Mouse (Mus musculus) kidney, embryonic 16.5 days (tissue): ENCODE measurements around the gene Ffar1. TPM values are rescaled to one million over a fixed set of nuclear protein-coding genes. Genes with fewer than 3 reads are reported as not detected.

Source experiments
- ATAC-seq: fragments of 200-750 bp; cut with Nextera tagmentation; 2 replicates; pipeline ENCODE4 v1.8.0; 2017; ENCODE audit warnings: moderate TSS enrichment; ENCODE audit not compliant: low FRiP score, low TSS enrichment
- H3K27ac ChIP-seq: fragments of 300-500 bp; sonication (generic); 2 replicates; pipeline ENCODE4 v1.5.1; 2014; ENCODE audit warnings: low read length
- H3K27me3 ChIP-seq: fragments of 300-500 bp; sonication (generic); 2 replicates; pipeline ENCODE4 v1.6.1; 2014; ENCODE audit warnings: low read length, control low read depth, mixed read lengths; ENCODE audit not compliant: insufficient read depth
- H3K36me3 ChIP-seq: fragments of 300-500 bp; sonication (generic); 2 replicates; pipeline ENCODE4 v1.6.1; 2014; ENCODE audit warnings: low read length, control low read depth, mixed read lengths; ENCODE audit not compliant: insufficient read depth
- H3K4me1 ChIP-seq: fragments of 300-500 bp; sonication (generic); 2 replicates; pipeline ENCODE4 v1.6.1; 2014; ENCODE audit warnings: low read length, control low read depth, mixed read lengths; ENCODE audit not compliant: insufficient read depth
- H3K4me2 ChIP-seq: fragments of 300-500 bp; sonication (generic); replicated peaks from 2 replicates; pipeline ENCODE4 v1.6.1; 2014; ENCODE audit warnings: low read depth, low read length
- H3K4me3 ChIP-seq: fragments of 300-500 bp; sonication (generic); 2 replicates; pipeline ENCODE4 v1.5.1; 2014; ENCODE audit warnings: mild to moderate bottlenecking, low read length
- H3K9ac ChIP-seq: fragments of 300-500 bp; sonication (generic); replicated peaks from 2 replicates; pipeline ENCODE4 v1.6.1; 2014; ENCODE audit warnings: low read length
- H3K9me3 ChIP-seq: fragments of 300-500 bp; sonication (generic); 2 replicates; pipeline ENCODE4 v1.6.1; 2016; ENCODE audit warnings: low read length, control low read depth
- WGBS: fragments of 180-500 bp; shearing (Covaris S2); extraction: QIAGEN DNeasy Blood & Tissue Kit; methylation state at CpG from one replicate; pipeline ENCODE4 v1.1.7; 2014; 5-methylcytosine and 5-hydroxymethylcytosine counted together
- polyA plus RNA-seq: library from polyadenylated mRNA; unstranded; fragments of >200 nt; fragmentation: Nextera tagmentation; extraction: Ambion mirVana; gene quantifications from 2 replicates; pipeline ENCODE4 v1.2.1, GENCODE M21; 2015

The Ffar1 gene
- not detected in 2 replicates for polyA plus RNA-seq

GRCm38 (mm10) chr7:30861464-30861863 lies at the start of gene Ffar1:
Ffar1 (minus strand) TSS chr7:30861564.
- no peak for ATAC-seq
- no peaks in the 10 kb centered on the region for H3K9me3 ChIP-seq
- H3K27me3 ChIP-seq, result no peaks in the 10 kb centered on the region
- WGBS, result 85% methylated on average over 12 of the region's 12 CpGs
- no peaks in the 10 kb centered on the region for H3K36me3 ChIP-seq
- no peak within 1 kb of the TSS for H3K9ac ChIP-seq
- no peak within 1 kb of the TSS for H3K4me3 ChIP-seq
- no peak within 1 kb of the TSS for H3K4me2 ChIP-seq
- H3K4me1 ChIP-seq, result peaks cover 10% of the 10 kb centered on the region; the same call in 1 of the 2 replicates
- no peak within 1 kb of the TSS for H3K27ac ChIP-seq

GRCm38 (mm10) chr7:30909773-30910172 lies 48.4 kb upstream of the Ffar1 start:
- 83% methylated on average over 6 of the region's 6 CpGs for WGBS
- Histone ChIP-seq H3K9me3 (no peaks in the 10 kb centered on the region), H3K4me1 (peaks cover 6% of the 10 kb centered on the region), H3K36me3 (no peaks in the 10 kb centered on the region), H3K9ac (no peak overlapping the region), H3K27me3 (0 out of 2 replicates have a peak, but pooled peaks cover 2% of the 10 kb centered on the region), H3K4me3 (no peak overlapping the region), H3K27ac (no peak overlapping the region), H3K4me2 (no peak overlapping the region)
- ATAC-seq, result no peak

GRCm38 (mm10) chr7:30908992-30909431 lies 47.6 kb upstream of the Ffar1 start:
- Histone ChIP-seq H3K4me2 (peak overlapping the region; percentile 62), H3K9me3 (no peaks in the 10 kb centered on the region), H3K4me3 (peak overlapping the region; percentile 39), H3K27me3 (0 out of 2 replicates have a peak, but pooled peaks cover 2% of the 10 kb centered on the region), H3K4me1 (peaks cover 6% of the 10 kb centered on the region), H3K9ac (no peak overlapping the region), H3K36me3 (no peaks in the 10 kb centered on the region), H3K27ac (no peak overlapping the region)
- no peak; the same call in none of the 2 replicates for ATAC-seq
- 17% methylated on average over 16 of the region's 17 CpGs for WGBS

- Histone ChIP-seq H3K4me3 (peak overlapping the region; percentile 39), H3K27ac (no peak overlapping the region), H3K36me3 (no peaks in the 10 kb centered on the region), H3K4me1 (peaks cover 6% of the 10 kb centered on the region), H3K27me3 (0 out of 2 replicates have a peak, but pooled peaks cover 2% of the 10 kb centered on the region), H3K9ac (no peak overlapping the region; the same call in 1 of the 2 replicates), H3K4me2 (peak overlapping the region; percentile 62), H3K9me3 (no peaks in the 10 kb centered on the region)
- 1% methylated on average over 25 of the region's 26 CpGs for WGBS
- peak; percentile 81 for ATAC-seq
These were observed 47.1 kb upstream of the Ffar1 start for GRCm38 (mm10) chr7:30908277-30908991.

- 48% methylated on average over 4 of the region's 4 CpGs for WGBS
These were observed 42.7 kb upstream of the Ffar1 start for GRCm38 (mm10) chr7:30904042-30904441.

GRCm38 (mm10) chr7:30895217-30895616 lies 33.9 kb upstream of the Ffar1 start:
- no peak for ATAC-seq
- 81% methylated on average over 3 of the region's 3 CpGs for WGBS
- H3K27ac ChIP-seq, result no peak overlapping the region

More at GRCm38 (mm10) chr7:30904042-30904441, 42.7 kb upstream of the Ffar1 start:
- no peak overlapping the region for H3K9ac ChIP-seq
- no peak overlapping the region for H3K27ac ChIP-seq
- H3K4me1 ChIP-seq, result peaks cover 11% of the 10 kb centered on the region
- no peak overlapping the region for H3K4me2 ChIP-seq
- H3K9me3 ChIP-seq, result no peaks in the 10 kb centered on the region
- no peaks in the 10 kb centered on the region for H3K36me3 ChIP-seq
- no peak overlapping the region for H3K4me3 ChIP-seq
- H3K27me3 ChIP-seq, result 0 out of 2 replicates have a peak, but pooled peaks cover 2% of the 10 kb centered on the region
- no peak for ATAC-seq

GRCm38 (mm10) chr7:30892515-30892914 lies 31.2 kb upstream of the Ffar1 start:
- Histone ChIP-seq H3K9me3 (no peaks in the 10 kb centered on the region), H3K4me1 (peaks cover 5% of the 10 kb centered on the region; the same call in 1 of the 2 replicates), H3K9ac (no peak overlapping the region), H3K4me3 (no peak overlapping the region), H3K36me3 (no peaks in the 10 kb centered on the region), H3K27me3 (no peaks in the 10 kb centered on the region), H3K27ac (peak overlapping the region; percentile 64), H3K4me2 (no peak overlapping the region)
- ATAC-seq, result peak; percentile 61
- 48% methylated on average over 3 of the region's 3 CpGs for WGBS

More at GRCm38 (mm10) chr7:30895217-30895616, 33.9 kb upstream of the Ffar1 start:
- Histone ChIP-seq H3K27me3 (no peaks in the 10 kb centered on the region), H3K36me3 (no peaks in the 10 kb centered on the region), H3K4me3 (no peak overlapping the region), H3K4me2 (no peak overlapping the region), H3K9ac (no peak overlapping the region), H3K4me1 (peaks cover 10% of the 10 kb centered on the region), H3K9me3 (no peaks in the 10 kb centered on the region)

GRCm38 (mm10) chr7:30891746-30892145 lies 30.4 kb upstream of the Ffar1 start:
- Histone ChIP-seq H3K4me3 (no peak overlapping the region), H3K9me3 (no peaks in the 10 kb centered on the region), H3K4me2 (no peak overlapping the region), H3K4me1 (peaks cover 5% of the 10 kb centered on the region; the same call in 1 of the 2 replicates), H3K27ac (no peak overlapping the region), H3K36me3 (no peaks in the 10 kb centered on the region), H3K27me3 (no peaks in the 10 kb centered on the region), H3K9ac (no peak overlapping the region)
- ATAC-seq, result no peak
- 64% methylated on average over 9 of the region's 9 CpGs for WGBS

- Histone ChIP-seq H3K4me3 (no peak overlapping the region), H3K9ac (no peak overlapping the region), H3K27ac (no peak overlapping the region), H3K4me1 (peaks cover 5% of the 10 kb centered on the region; the same call in 1 of the 2 replicates), H3K27me3 (no peaks in the 10 kb centered on the region), H3K9me3 (no peaks in the 10 kb centered on the region), H3K4me2 (no peak overlapping the region), H3K36me3 (no peaks in the 10 kb centered on the region)
- ATAC-seq, result no peak
- WGBS, result 62% methylated on average over 2 of the region's 2 CpGs
These were observed 29.3 kb upstream of the Ffar1 start for GRCm38 (mm10) chr7:30890681-30891080.

- WGBS, result 62% methylated on average over 7 of the region's 7 CpGs
- Histone ChIP-seq H3K9ac (no peak overlapping the region), H3K27ac (no peak overlapping the region), H3K27me3 (no peaks in the 10 kb centered on the region), H3K36me3 (no peaks in the 10 kb centered on the region), H3K4me2 (no peak overlapping the region), H3K4me1 (peaks cover 5% of the 10 kb centered on the region; the same call in 1 of the 2 replicates), H3K9me3 (no peaks in the 10 kb centered on the region), H3K4me3 (no peak overlapping the region)
- ATAC-seq, result no peak
These were observed 27.4 kb upstream of the Ffar1 start for GRCm38 (mm10) chr7:30888786-30889185.
